Mouse (Mus musculus): ENCODE results near the gene Scml4. TPM values are rescaled to one million over a fixed set of nuclear protein-coding genes. Genes with fewer than 3 reads are reported as not detected.

The Scml4 gene
- polyA plus RNA-seq, 1 experiment from 2014 or later = 0.17 TPM

DNA sequence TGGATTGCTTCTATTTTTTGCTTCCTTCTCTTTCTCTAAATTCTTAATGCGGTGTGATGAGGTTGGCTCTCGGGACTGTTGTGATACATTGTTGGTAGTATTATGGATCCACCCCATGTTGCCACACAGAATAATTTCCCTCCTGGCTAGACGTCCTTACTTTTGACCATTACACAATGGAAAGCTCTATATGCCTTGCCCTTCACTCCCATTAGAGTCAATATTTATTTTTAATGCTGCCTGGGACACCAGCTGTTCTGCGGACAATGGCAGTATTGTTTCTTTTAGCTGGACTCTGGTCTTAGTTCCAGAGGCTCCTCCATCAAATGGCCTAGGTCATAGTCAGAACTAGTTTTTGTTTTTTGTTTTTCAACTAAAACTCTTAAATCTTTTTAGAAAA, 32.1 kb downstream of the Scml4 start:
- no peaks in the 10 kb centered on the region; the same call in 1 of the 2 replicates for H3K27me3 ChIP-seq (ENCODE audit: low read depth, poor library complexity, severe bottlenecking)
- no peak for DNase-seq (ENCODE audit: low spot score)
- WGBS = 82% methylated on average over 4 of the region's 4 CpGs
- H3K4me1 ChIP-seq = peaks cover 21% of the 10 kb centered on the region
- H3K4me3 ChIP-seq = no peak overlapping the region
- H3K36me3 ChIP-seq = no peaks in the 10 kb centered on the region
- H3K9me3 ChIP-seq (replicated peaks) = no peaks in the 10 kb centered on the region
- H3K27ac ChIP-seq (replicated peaks) = no peak overlapping the region

DNA sequence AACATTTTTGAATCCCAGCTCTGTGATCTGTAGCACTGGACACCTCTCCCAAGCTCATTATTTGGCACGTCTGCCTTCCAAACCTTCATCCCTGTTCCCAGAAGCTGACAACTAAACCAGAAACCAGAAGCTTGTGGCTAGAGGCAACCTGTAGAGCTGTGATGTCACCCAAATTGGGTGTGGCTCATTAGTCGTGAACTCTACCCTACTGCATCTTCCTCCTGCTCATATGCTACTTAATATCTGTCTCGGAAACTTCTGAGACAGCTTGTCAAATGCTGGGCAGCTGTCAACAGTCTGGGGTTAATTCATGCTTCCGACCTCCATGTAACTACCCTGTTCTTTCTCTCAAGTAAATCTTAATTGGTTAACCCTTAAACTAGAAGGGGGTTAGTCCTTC, 32.8 kb downstream of the Scml4 start:
- no peak for DNase-seq (ENCODE audit: low spot score)
- Histone ChIP-seq H3K27me3 (ENCODE audit: low read depth, poor library complexity, severe bottlenecking) (no peaks in the 10 kb centered on the region; the same call in 1 of the 2 replicates), H3K27ac (replicated peaks) (no peak overlapping the region; the same call in 1 of the 2 replicates), H3K4me1 (peaks cover 19% of the 10 kb centered on the region), H3K36me3 (no peaks in the 10 kb centered on the region), H3K4me3 (no peak overlapping the region), H3K9me3 (replicated peaks) (no peaks in the 10 kb centered on the region)
- WGBS = 82% methylated on average over 4 of the region's 4 CpGs

DNA sequence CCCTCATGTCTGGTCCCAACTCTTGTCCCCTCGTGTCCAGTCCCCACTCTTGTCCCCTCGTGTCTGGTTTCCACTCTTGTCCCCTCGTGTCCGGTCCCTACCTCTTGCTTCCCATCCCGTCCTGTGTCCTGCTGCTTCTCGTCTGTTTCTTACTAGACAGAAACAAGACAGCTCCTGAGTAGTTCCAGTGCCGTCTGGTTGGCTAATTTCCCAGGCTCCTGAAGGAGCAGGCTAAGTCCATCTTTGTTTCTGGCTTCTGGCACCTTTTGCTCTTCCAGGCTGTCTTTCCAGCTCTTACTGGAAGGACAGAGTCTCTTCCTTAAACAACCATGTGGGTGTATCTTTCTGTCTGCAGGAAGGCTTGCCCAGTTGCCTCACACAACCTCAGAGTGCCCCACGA, 33.7 kb downstream of the Scml4 start:
- H3K27me3 ChIP-seq (ENCODE audit: low read depth, poor library complexity, severe bottlenecking) = no peaks in the 10 kb centered on the region; the same call in 1 of the 2 replicates
- WGBS = 80% methylated on average over 8 of the region's 8 CpGs
- DNase-seq (ENCODE audit: low spot score) = no peak
- H3K4me1 ChIP-seq = peaks cover 19% of the 10 kb centered on the region
- no peaks in the 10 kb centered on the region for H3K9me3 ChIP-seq (replicated peaks)
- 0 out of 2 replicates have a peak overlapping the region, but pooled peaks have one; percentile 56 for H3K27ac ChIP-seq (replicated peaks)
- no peak overlapping the region for H3K4me3 ChIP-seq
- H3K36me3 ChIP-seq = no peaks in the 10 kb centered on the region

DNA sequence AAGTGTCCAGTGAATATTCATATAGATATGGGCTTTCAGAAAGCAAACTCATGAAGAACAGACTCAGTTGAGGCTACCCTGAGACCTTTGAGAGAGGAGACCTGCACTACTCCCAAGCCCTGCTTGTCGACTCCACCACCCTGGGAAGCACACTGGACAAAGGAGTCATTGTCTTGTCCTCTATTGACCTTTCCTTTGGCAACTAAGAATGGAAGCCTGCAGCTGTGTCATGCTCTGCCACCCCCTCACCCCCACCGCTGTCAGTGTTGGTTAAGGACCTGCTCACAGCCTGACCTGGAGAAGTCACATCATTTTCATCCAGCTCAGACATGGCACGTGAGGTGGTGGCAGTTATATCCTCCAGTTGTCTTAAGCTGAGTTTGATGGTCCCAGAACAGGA, 34.1 kb downstream of the Scml4 start:
- Histone ChIP-seq H3K36me3 (no peaks in the 10 kb centered on the region), H3K27ac (replicated peaks) (peak overlapping the region; percentile 56), H3K27me3 (ENCODE audit: low read depth, poor library complexity, severe bottlenecking) (no peaks in the 10 kb centered on the region; the same call in 1 of the 2 replicates), H3K9me3 (replicated peaks) (no peaks in the 10 kb centered on the region), H3K4me3 (no peak overlapping the region), H3K4me1 (peaks cover 19% of the 10 kb centered on the region)
- no peak for DNase-seq (ENCODE audit: low spot score)
- WGBS = 50% methylated on average over 3 of the region's 3 CpGs

DNA sequence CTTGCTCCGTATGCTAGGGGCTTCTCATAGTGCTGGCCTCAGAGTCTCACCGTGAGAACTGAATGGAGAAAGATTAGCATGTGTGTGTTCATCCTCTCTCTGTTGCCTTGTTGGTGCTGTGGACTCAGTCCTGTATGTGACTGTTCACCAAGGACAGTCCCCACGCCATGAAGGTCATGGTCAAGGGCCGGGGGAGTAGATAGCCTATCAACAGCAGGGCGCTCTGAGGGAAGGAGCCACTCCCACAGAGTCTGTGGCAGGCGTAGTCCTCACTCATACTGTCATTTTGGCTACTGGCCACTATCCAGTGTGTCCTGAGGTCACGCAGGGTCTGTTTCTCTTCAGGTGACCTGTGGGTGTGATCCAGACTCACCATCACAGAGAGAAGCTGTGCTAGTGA, 34.5 kb downstream of the Scml4 start:
- Histone ChIP-seq H3K9me3 (replicated peaks) (no peaks in the 10 kb centered on the region), H3K4me3 (no peak overlapping the region), H3K4me1 (peaks cover 19% of the 10 kb centered on the region), H3K27me3 (ENCODE audit: low read depth, poor library complexity, severe bottlenecking) (no peaks in the 10 kb centered on the region; the same call in 1 of the 2 replicates), H3K27ac (replicated peaks) (peak overlapping the region; percentile 56), H3K36me3 (no peaks in the 10 kb centered on the region)
- 79% methylated on average over 7 of the region's 7 CpGs for WGBS
- no peak for DNase-seq (ENCODE audit: low spot score)

DNA sequence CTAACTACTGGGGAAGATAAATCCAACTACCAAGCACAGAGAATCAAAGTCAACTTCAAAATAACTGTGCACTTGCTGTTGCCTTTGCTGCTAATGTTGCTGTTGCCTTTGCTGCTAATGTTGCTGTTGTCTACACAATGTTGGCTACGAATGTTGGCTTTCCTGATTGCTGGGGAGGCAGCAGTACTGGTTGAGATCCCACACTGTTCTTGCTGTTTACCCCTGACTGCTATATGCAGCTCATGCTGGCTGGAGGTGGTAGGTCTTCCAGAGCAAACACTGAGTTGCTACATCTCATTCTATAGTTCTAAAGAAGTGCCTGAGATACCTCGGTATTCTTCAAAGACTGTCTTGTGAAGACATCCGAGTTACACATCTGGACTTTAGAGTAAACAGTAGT, 36.5 kb downstream of the Scml4 start:
- no peak for DNase-seq (ENCODE audit: low spot score)
- no peaks in the 10 kb centered on the region for H3K9me3 ChIP-seq (replicated peaks)
- H3K27ac ChIP-seq (replicated peaks) = no peak overlapping the region
- H3K4me1 ChIP-seq = peaks cover 19% of the 10 kb centered on the region
- no peak overlapping the region for H3K4me3 ChIP-seq
- WGBS = 90% methylated on average over 3 of the region's 3 CpGs
- no peaks in the 10 kb centered on the region for H3K36me3 ChIP-seq
- no peaks in the 10 kb centered on the region; the same call in 1 of the 2 replicates for H3K27me3 ChIP-seq (ENCODE audit: low read depth, poor library complexity, severe bottlenecking)

DNA sequence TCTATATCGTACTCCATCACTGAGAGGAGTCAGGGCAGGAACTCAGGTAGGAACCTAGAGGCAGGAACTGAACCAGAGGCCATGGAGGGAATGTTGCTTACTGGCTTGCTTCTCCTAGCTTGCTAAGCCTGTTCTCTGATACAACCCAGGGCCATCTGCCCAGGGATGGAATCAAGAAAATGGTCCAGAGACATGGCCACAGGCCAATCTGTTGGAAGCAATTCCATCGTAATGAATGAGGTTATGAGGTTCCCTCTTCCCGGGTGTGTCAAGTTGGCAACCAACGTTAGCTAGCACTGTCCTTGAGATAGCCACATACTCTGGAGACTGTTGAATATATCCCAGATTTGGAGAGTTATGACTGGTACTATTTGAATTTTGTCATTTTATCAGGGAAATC, 37.0 kb downstream of the Scml4 start:
- H3K27ac ChIP-seq (replicated peaks) = no peak overlapping the region
- no peaks in the 10 kb centered on the region; the same call in 1 of the 2 replicates for H3K27me3 ChIP-seq (ENCODE audit: low read depth, poor library complexity, severe bottlenecking)
- H3K9me3 ChIP-seq (replicated peaks) = no peaks in the 10 kb centered on the region
- peaks cover 19% of the 10 kb centered on the region for H3K4me1 ChIP-seq
- 91% methylated on average over 4 of the region's 4 CpGs for WGBS
- no peaks in the 10 kb centered on the region for H3K36me3 ChIP-seq
- H3K4me3 ChIP-seq = no peak overlapping the region
- DNase-seq (ENCODE audit: low spot score) = no peak

DNA sequence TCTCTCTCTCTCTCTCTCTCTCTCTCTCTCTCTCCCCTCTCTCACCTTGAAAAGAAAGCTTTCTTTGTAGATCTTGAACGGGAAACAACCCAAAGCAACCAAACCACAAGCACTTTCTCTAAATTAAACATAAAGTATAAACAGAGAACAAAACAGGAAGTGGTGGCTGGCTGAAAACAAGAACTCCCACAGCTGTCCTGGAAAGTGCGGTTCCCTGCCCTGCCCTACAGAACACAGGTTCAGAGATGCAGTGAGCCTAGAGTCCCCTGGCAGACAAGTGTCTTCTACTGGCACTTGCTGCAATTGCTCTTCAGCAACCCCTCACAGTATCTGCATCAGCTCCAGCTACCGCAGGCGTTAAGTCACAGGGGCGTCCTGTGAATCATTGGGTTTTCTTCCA, 37.5 kb downstream of the Scml4 start:
- peaks cover 16% of the 10 kb centered on the region for H3K4me1 ChIP-seq
- H3K27me3 ChIP-seq (ENCODE audit: low read depth, poor library complexity, severe bottlenecking) = no peaks in the 10 kb centered on the region; the same call in 1 of the 2 replicates
- H3K9me3 ChIP-seq (replicated peaks) = no peaks in the 10 kb centered on the region
- H3K27ac ChIP-seq (replicated peaks) = no peak overlapping the region
- no peak overlapping the region for H3K4me3 ChIP-seq
- no peak for DNase-seq (ENCODE audit: low spot score)
- 86% methylated on average over 5 of the region's 5 CpGs for WGBS
- H3K36me3 ChIP-seq = no peaks in the 10 kb centered on the region

DNA sequence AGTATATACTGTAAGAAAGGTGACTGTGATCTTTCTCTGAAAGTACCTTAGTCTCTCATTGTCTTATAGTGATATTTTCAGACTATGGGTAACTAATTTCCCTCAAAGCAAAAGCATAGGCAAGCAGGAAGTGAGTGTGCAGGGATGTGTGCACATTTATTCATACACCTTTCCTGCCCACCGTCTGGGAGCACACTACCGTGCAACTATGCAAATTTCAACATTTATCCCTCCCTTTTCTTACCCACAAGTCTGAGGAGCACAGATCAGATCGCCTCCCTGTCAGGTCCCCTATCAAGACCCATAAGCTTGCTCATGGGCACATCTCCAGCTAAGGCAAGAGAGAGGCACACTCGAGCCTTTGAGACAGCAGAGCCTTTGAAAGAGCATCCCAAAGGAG, 41.2 kb downstream of the Scml4 start:
- no peak for DNase-seq (ENCODE audit: low spot score)
- no peaks in the 10 kb centered on the region; the same call in 1 of the 2 replicates for H3K27me3 ChIP-seq (ENCODE audit: low read depth, poor library complexity, severe bottlenecking)
- no peak overlapping the region for H3K4me3 ChIP-seq
- no peaks in the 10 kb centered on the region for H3K36me3 ChIP-seq
- WGBS = 78% methylated on average over 4 of the region's 4 CpGs
- H3K4me1 ChIP-seq = no peaks in the 10 kb centered on the region
- H3K27ac ChIP-seq (replicated peaks) = no peak overlapping the region
- 0 out of 2 replicates have a peak, but pooled peaks cover 2% of the 10 kb centered on the region for H3K9me3 ChIP-seq (replicated peaks)

DNA sequence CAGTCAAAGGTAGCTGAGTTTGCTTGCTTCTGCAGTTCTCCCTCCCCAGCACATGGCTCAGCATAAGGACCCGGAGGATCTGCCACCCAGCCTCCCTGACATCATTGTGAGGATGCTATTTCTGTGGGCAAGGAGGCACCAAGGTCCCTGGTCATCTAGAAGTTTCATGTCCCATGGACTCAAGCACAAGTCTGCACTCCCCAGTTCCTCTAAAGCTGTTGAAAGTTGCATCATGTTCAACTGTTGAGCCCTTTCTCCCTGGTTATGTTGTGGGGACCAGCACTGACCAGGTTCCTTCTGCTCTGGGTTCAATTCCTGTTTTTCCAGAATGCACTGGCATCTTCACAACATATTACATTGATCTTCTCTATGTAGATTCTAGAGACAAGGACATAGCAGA, 42.9 kb downstream of the Scml4 start:
- no peak overlapping the region for H3K27ac ChIP-seq (replicated peaks)
- WGBS = 100% methylated on average over 1 of the region's 1 CpGs
- no peak for DNase-seq (ENCODE audit: low spot score)

DNA sequence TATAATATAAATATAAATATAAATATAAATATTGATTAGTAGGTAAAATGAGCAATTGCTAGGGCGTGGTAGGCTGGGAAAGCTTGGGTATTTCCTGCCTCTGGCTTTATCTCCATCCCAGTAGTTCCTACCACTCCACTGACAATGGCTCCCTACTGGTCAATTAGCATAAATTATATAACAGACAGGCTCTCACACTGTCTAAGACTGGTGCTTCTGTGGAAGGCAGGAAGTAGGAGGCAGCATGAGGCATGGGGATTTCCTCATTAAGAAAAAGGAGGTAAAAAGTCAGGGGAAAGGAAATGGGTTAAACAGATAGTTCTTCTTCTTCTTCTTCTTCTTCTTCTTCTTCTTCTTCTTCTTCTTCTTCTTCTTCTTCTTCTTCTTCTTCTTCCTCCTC, 48.4 kb downstream of the Scml4 start:
- WGBS = 79% methylated on average over 1 of the region's 1 CpGs
- H3K4me3 ChIP-seq = no peak overlapping the region
- H3K9me3 ChIP-seq (replicated peaks) = 0 out of 2 replicates have a peak, but pooled peaks cover 2% of the 10 kb centered on the region
- no peaks in the 10 kb centered on the region for H3K36me3 ChIP-seq
- H3K4me1 ChIP-seq = peaks cover under 1% of the 10 kb centered on the region; the same call in 1 of the 2 replicates
- no peak overlapping the region for H3K27ac ChIP-seq (replicated peaks)
- H3K27me3 ChIP-seq (ENCODE audit: low read depth, poor library complexity, severe bottlenecking) = no peaks in the 10 kb centered on the region
- no peak for DNase-seq (ENCODE audit: low spot score)

More for the DNA sequence above, 42.9 kb downstream of the Scml4 start:
- H3K9me3 ChIP-seq (replicated peaks) = 0 out of 2 replicates have a peak, but pooled peaks cover 2% of the 10 kb centered on the region
- no peaks in the 10 kb centered on the region for H3K4me1 ChIP-seq
- H3K36me3 ChIP-seq = no peaks in the 10 kb centered on the region
- H3K4me3 ChIP-seq = no peak overlapping the region
- H3K27me3 ChIP-seq (ENCODE audit: low read depth, poor library complexity, severe bottlenecking) = no peaks in the 10 kb centered on the region

DNA sequence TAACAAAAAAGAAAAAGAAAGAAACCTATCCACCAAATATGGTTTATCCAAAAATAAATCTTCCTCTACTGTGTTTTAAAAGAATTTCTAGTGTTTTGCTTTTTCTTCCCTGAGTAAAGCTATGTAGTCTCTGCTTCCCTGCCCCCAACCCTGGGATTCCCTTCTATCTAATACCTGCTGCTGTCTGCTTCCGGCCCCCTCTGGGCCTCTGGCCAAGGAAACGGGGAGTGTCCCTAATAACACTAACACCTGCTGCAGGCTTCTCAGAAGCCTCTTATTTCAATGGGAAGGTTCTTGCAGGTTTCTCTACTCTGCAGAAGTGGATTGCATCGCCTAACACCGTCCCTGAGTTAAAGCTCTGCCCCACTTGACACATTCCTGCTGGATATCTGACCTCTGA, 50.4 kb downstream of the Scml4 start:
- Histone ChIP-seq H3K4me1 (peaks cover 8% of the 10 kb centered on the region), H3K36me3 (no peaks in the 10 kb centered on the region), H3K27ac (replicated peaks) (no peak overlapping the region), H3K4me3 (no peak overlapping the region), H3K9me3 (replicated peaks) (no peaks in the 10 kb centered on the region), H3K27me3 (ENCODE audit: low read depth, poor library complexity, severe bottlenecking) (no peaks in the 10 kb centered on the region)
- WGBS = 64% methylated on average over 4 of the region's 4 CpGs
- DNase-seq (ENCODE audit: low spot score) = no peak

DNA sequence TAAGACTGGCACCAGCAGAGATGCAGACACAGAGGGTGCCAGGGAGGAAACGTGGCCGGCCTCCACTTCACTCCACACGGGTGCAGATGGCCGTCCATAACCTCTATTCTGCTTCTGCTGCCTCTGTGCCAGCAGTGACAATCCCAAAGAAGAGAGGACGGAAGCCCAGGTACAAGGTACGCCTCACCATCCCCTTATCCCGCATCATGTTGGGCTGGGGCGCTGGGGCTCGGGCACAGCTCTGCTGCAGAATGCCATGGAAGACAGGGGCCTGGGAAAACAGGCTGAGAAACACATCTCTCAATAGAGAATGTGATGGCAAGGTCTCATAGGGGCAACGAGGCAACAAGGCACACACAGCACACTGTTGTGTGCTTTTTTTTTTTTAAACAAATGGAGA, 51.9 kb downstream of the Scml4 start:
- H3K36me3 ChIP-seq = no peaks in the 10 kb centered on the region
- no peaks in the 10 kb centered on the region for H3K9me3 ChIP-seq (replicated peaks)
- no peaks in the 10 kb centered on the region for H3K27me3 ChIP-seq (ENCODE audit: low read depth, poor library complexity, severe bottlenecking)
- peaks cover 8% of the 10 kb centered on the region for H3K4me1 ChIP-seq
- no peak overlapping the region for H3K4me3 ChIP-seq
- DNase-seq (ENCODE audit: low spot score) = no peak
- 88% methylated on average over 10 of the region's 10 CpGs for WGBS
- H3K27ac ChIP-seq (replicated peaks) = no peak overlapping the region

DNA sequence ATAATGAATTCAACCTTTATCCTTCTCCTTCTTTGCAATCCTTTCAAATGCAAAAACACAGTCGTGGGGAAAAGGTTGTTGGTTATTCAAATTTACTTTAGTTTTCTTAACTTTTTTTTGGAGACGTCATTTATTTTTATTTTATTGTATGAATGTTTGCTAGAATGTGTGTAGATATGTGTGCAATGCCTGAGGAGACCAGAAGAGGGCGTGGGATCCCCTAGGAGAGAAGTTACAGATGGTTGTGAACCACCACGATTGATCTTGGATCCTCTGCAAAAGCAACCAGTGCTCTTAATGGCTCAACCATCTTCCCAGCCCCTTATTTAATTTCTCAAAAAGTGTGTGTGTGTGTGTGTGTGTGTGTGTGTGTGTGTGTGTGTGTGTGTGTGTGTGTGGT, 53.0 kb downstream of the Scml4 start:
- Histone ChIP-seq H3K4me1 (peaks cover 8% of the 10 kb centered on the region), H3K27ac (replicated peaks) (no peak overlapping the region), H3K36me3 (no peaks in the 10 kb centered on the region), H3K4me3 (no peak overlapping the region), H3K9me3 (replicated peaks) (no peaks in the 10 kb centered on the region), H3K27me3 (ENCODE audit: low read depth, poor library complexity, severe bottlenecking) (no peaks in the 10 kb centered on the region)
- DNase-seq (ENCODE audit: low spot score) = no peak
- 50% methylated on average over 4 of the region's 4 CpGs for WGBS
